Mouse (Mus musculus) adrenal gland, adult 2 months (tissue): ENCODE data around the gene 9230102O04Rik. TPM values are rescaled to one million over a fixed set of nuclear protein-coding genes. Genes with fewer than 3 reads are reported as not detected.

Experiments used
- DNase-seq: peaks from one replicate; pipeline ENCODE4 v3.0.0; 2021
- polyA plus RNA-seq: library from polyadenylated mRNA; depleted of rRNA; stranded (reverse); fragments of >200 nt; gene quantifications from 2 replicates; pipeline ENCODE4 v1.2.3, GENCODE M21; 2012; rRNA removed
- total RNA-seq, 2 experiments: library from RNA; stranded (reverse); gene quantifications; 2 replicates each; pipeline ENCODE4 v1.2.3; 2021

9230102O04Rik gene
- total and polyA plus RNA-seq, 3 experiments: not detected

- DNase-seq: no peak
These were observed 17.5 kb downstream of the 9230102O04Rik start for GRCm38 (mm10) chr2:9871798-9872197.

GRCm38 (mm10) chr2:9871141-9871716 lies 18.1 kb downstream of the 9230102O04Rik start:
- no peak for DNase-seq

GRCm38 (mm10) chr2:9867092-9867825 lies 22.1 kb downstream of the 9230102O04Rik start:
- DNase-seq: no peak

- no peak for DNase-seq
These were observed 28.6 kb downstream of the 9230102O04Rik start for GRCm38 (mm10) chr2:9860698-9861097.

- no peak for DNase-seq
These were observed 33.5 kb downstream of the 9230102O04Rik start for GRCm38 (mm10) chr2:9855861-9856260.

- DNase-seq: no peak
These were observed 36.3 kb downstream of the 9230102O04Rik start for GRCm38 (mm10) chr2:9852851-9853576.

- DNase-seq: no peak
These were observed 54.1 kb downstream of the 9230102O04Rik start for GRCm38 (mm10) chr2:9835195-9835594.

- DNase-seq: no peak
These were observed 55.6 kb downstream of the 9230102O04Rik start for GRCm38 (mm10) chr2:9833712-9834111.

Other genes starting within 250 kb of the 9230102O04Rik start
- 1 to 10 TPM in 1 of 2 experiments, under 1 TPM in 1; 0.59 to 1.0 TPM for gene 4930412O13Rik, start 8.3 kb downstream of the 9230102O04Rik start, total RNA-seq
- gene 4930412O13Rik, start 8.3 kb downstream of the 9230102O04Rik start, polyA plus RNA-seq: 0.11 and 0.22 TPM in 2 replicates
- 10 to 100 TPM; 12.7 to 26.1 TPM for gene Gata3, start 494 bp upstream of the 9230102O04Rik start, total RNA-seq
- gene Gata3, start 494 bp upstream of the 9230102O04Rik start, polyA plus RNA-seq: 15.9 and 18.6 TPM in 2 replicates
- gene Taf3, start 159.1 kb upstream of the 9230102O04Rik start, total RNA-seq: 10 to 100 TPM; 10.6 to 13.3 TPM
- gene Taf3, start 159.1 kb upstream of the 9230102O04Rik start, polyA plus RNA-seq: 6.8 and 7.1 TPM in 2 replicates
- gene Atp5c1, start 191.0 kb upstream of the 9230102O04Rik start, total RNA-seq: 100 to 1,000 TPM; 362 to 427 TPM
- gene Atp5c1, start 191.0 kb upstream of the 9230102O04Rik start, polyA plus RNA-seq: 152 and 176 TPM in 2 replicates
- gene Kin, start 191.1 kb upstream of the 9230102O04Rik start, total RNA-seq: 10 to 100 TPM; 13.3 to 18.0 TPM
- 0.83 and 0.88 TPM in 2 replicates for gene Kin, start 191.1 kb upstream of the 9230102O04Rik start, polyA plus RNA-seq
- 10 to 100 TPM in 1 of 2 experiments, 1 to 10 TPM in 1; 7.7 to 10.0 TPM for gene Itih2, start 241.9 kb upstream of the 9230102O04Rik start, total RNA-seq
- gene Itih2, start 241.9 kb upstream of the 9230102O04Rik start, polyA plus RNA-seq: 3.2 and 3.9 TPM in 2 replicates